Mouse (Mus musculus) ES-E14 (cell line): ENCODE measurements at regions not wholly inside any gene's neighbourhood (a gene's known extent, or its start where the extent isn't known, plus 50 kb on each side); places are given as distances from the start of the nearest gene placed in this dataset.

ENCODE experiments used
- DNase-seq: peaks from one replicate; pipeline ENCODE4 v3.0.0-alpha.2; 2013; ENCODE audit warnings: low read depth, low spot score
- H3K27ac ChIP-seq: 2 replicates; pipeline ENCODE4 v1.5.1; 2012; ENCODE audit warnings: low read depth, mild to moderate bottlenecking, low read length, moderate library complexity, mixed read lengths; ENCODE audit not compliant: poor library complexity, insufficient read depth, severe bottlenecking
- H3K36me3 ChIP-seq: 2 replicates; pipeline ENCODE4 v1.6.1; 2012; ENCODE audit warnings: mild to moderate bottlenecking, low read length, moderate library complexity, mixed read lengths; ENCODE audit not compliant: control insufficient read depth, poor library complexity, insufficient read depth, severe bottlenecking
- H3K4me1 ChIP-seq, 2 experiments: fragments of 150-350 bp in 1 of 2; sonication (generic) in 1 of 2; 2 replicates each; pipeline ENCODE4 v1.6.1; 2012; ENCODE audit warnings: low read length in 2 of 2, mild to moderate bottlenecking in 1 of 2, mixed read lengths in 1 of 2; ENCODE audit not compliant: control insufficient read depth in 2 of 2, insufficient read depth in 2 of 2, poor library complexity in 1 of 2
- H3K4me3 ChIP-seq, 2 experiments: fragments of 150-350 bp in 1 of 2; sonication (generic) in 1 of 2; 2 replicates each; pipeline ENCODE4 v1.5.1; 2012; ENCODE audit warnings: low read length in 2 of 2, low read depth in 1 of 2, mild to moderate bottlenecking in 1 of 2, mixed read lengths in 1 of 2; ENCODE audit not compliant: insufficient read depth in 1 of 2, poor library complexity in 1 of 2, severe bottlenecking in 1 of 2
- H3K9ac ChIP-seq: 2 replicates; pipeline ENCODE4 v1.6.1; 2012; ENCODE audit warnings: low read depth, mild to moderate bottlenecking, low read length, mixed read lengths; ENCODE audit not compliant: poor library complexity, insufficient read depth, severe bottlenecking
- H3K9me3 ChIP-seq: fragments of 150-350 bp; sonication (generic); 2 replicates; pipeline ENCODE4 v1.6.1; 2012; ENCODE audit warnings: low read depth, mild to moderate bottlenecking, low read length; ENCODE audit not compliant: control insufficient read depth, insufficient read depth
- CHD2 ChIP-seq: IDR thresholded peaks from 2 replicates; pipeline ENCODE4 v1.6.1; 2014; ENCODE audit warnings: mild to moderate bottlenecking, low read depth, low read length, inconsistent platforms
- HCFC1 ChIP-seq: IDR thresholded peaks from 2 replicates; pipeline ENCODE4 v1.6.1; 2012; ENCODE audit warnings: low read length, inconsistent platforms, borderline replicate concordance; ENCODE audit not compliant: insufficient read depth
- MAFK ChIP-seq: IDR thresholded peaks from 2 replicates; pipeline ENCODE4 v1.6.1; 2014; ENCODE audit warnings: mild to moderate bottlenecking, low read depth, low read length, inconsistent platforms; ENCODE audit not compliant: insufficient read depth
- ZC3H11A ChIP-seq: IDR thresholded peaks from 2 replicates; pipeline ENCODE4 v1.6.1; 2012; ENCODE audit warnings: low read depth, mild to moderate bottlenecking, inconsistent platforms, low read length, borderline replicate concordance
- ZNF384 ChIP-seq: IDR thresholded peaks from 2 replicates; pipeline ENCODE4 v1.6.1; 2012; ENCODE audit warnings: low read depth, low read length, inconsistent platforms
- in situ Hi-C, 2 experiments: fragments of 600-800 bp; cut with MboI; formaldehyde crosslinking; loops; one replicate each; pipeline ENCODE4 v1.15.1; 2025; ENCODE audit warnings: low sequenced_read_pairs in 2 of 2, inconsistent platforms in 1 of 2; ENCODE audit not compliant: unreplicated experiment in 2 of 2

DNA sequence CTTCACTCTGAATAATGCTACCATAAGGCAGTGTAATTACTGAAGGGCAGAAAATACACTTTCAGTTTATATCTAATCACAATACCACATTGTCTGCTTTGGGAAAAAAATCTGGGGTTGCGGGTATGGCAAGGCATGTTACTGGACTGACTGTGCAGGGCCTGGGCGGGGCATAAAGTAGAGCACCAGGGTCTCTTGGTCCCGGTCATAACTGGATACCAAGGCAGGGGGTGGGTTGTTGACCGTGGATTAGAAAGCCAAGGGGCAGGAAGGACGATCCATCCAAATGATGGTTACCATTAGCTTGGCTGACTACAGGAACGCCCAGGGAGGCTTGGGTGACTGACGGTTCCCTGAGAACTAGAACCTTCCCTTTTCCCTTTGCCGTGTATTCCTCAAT lies 119.2 kb upstream of the Sox14 start:
- no peak overlapping the region for H3K27ac ChIP-seq
- H3K4me1 ChIP-seq = no peaks in the 10 kb centered on the region
- in situ Hi-C loops = no loop called here
- no peaks in the 10 kb centered on the region for H3K9me3 ChIP-seq
- no peak for DNase-seq
- H3K4me3 ChIP-seq = no peak overlapping the region
- no peaks in the 10 kb centered on the region for H3K36me3 ChIP-seq
- no peak overlapping the region for H3K9ac ChIP-seq
- no peak for TF ChIP-seq MAFK
- no peak for TF ChIP-seq ZC3H11A
- TF ChIP-seq HCFC1 = no peak
- TF ChIP-seq ZNF384 = no peak
- no peak for TF ChIP-seq CHD2

DNA sequence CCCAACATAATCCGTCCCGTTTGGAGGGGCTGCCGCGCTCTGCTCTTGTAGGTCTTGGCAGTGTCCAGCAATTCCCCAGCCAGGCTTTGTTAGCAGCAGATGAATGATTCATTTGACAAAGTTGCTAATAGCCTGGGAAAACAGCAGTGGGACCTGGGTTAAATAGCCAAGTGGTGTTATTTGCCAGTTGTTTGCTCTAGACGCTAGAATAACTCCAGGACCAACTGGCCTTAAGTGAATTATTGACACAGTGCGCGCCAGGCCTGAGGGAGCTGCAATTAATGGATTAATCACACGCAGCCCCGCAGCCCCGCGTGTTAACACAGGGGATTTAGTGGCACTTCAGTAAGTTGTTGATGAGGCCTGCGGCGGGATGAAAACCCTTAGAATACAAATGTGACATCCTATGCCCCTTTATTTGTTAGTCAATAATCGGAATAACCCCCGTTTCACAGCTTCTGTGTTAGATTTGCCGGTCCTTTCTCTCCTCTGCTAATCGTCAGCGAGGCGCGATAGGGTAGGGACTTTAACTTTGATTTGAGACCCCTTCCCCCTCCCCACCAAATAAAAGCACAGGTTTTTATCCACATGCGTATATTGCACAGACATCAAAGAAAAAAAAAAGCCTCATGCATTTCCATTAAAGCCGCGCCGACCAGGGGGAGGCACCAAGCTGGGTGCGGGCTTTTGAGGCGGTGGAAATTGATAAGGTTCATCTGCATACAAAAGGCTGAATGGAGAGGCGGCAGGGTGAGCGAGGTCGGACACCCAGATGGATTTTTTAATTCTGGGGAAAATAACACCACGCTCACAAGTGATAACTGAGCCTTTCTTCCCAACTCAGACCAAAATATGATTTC lies 118.5 kb upstream of the Sox14 start:
- Histone ChIP-seq H3K27ac (no peak overlapping the region), H3K9ac (no peak overlapping the region), H3K36me3 (no peaks in the 10 kb centered on the region), H3K9me3 (no peaks in the 10 kb centered on the region), H3K4me3 (no peak overlapping the region), H3K4me1 (no peaks in the 10 kb centered on the region)
- no peak for DNase-seq
- in situ Hi-C loops = no loop called here
- no peak for TF ChIP-seq CHD2
- TF ChIP-seq MAFK = no peak
- no peak for TF ChIP-seq ZNF384
- TF ChIP-seq HCFC1 = no peak
- TF ChIP-seq ZC3H11A = no peak

DNA sequence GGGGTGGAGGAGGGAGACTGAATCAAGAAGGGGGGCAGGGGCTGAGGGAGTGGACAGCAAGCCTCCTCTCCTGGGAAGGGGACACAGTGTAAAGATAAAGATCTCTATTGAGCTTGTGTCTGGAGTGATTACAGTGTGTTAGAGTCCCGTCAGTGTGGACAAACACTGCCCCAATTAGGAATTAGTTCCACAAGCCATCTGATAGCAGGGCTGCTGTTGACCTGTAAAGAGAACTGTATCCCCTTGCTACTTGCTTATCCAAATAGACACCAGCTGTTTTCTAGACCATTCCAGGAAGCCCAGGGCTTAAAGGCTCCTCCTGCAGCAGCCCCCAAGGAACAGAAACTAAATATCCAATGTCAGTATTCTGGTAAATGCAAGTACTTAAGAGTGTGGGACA lies 111.4 kb upstream of the Sox14 start:
- in situ Hi-C loops = no loop called here
- no peaks in the 10 kb centered on the region for H3K36me3 ChIP-seq
- H3K9ac ChIP-seq = no peak overlapping the region
- no peak overlapping the region for H3K4me3 ChIP-seq
- no peaks in the 10 kb centered on the region for H3K4me1 ChIP-seq
- no peaks in the 10 kb centered on the region for H3K9me3 ChIP-seq
- no peak for DNase-seq
- TF ChIP-seq CHD2 = no peak
- TF ChIP-seq ZNF384 = no peak
- no peak for TF ChIP-seq MAFK
- TF ChIP-seq HCFC1 = no peak
- TF ChIP-seq ZC3H11A = no peak
- no peak overlapping the region for H3K27ac ChIP-seq

DNA sequence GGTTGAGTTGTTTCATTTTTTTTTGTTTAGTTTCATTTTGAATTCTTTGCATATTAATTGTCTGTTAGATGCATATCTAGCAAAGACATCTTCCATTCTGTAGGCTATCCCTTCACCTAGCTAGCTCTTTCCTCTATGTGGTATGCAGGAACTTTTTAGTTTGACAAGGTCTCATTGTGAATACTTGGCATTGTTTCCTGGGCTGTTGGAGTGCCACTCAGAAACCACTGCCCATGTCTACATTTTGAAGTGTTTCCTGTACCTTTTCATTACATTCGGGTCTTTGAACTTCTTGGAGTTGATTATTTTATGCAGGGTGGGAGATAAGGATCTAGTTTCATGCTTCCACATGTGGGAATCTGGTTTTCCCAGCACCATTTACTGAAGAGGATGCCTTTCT lies 104.8 kb upstream of the Sox14 start:
- TF ChIP-seq ZNF384 = no peak
- no peak for TF ChIP-seq CHD2
- no peak for TF ChIP-seq ZC3H11A
- TF ChIP-seq MAFK = no peak
- TF ChIP-seq HCFC1 = no peak
- no peaks in the 10 kb centered on the region for H3K9me3 ChIP-seq
- H3K27ac ChIP-seq = no peak overlapping the region
- H3K9ac ChIP-seq = no peak overlapping the region
- in situ Hi-C loops = no loop called here
- H3K4me3 ChIP-seq = no peak overlapping the region
- DNase-seq = no peak
- H3K4me1 ChIP-seq = no peaks in the 10 kb centered on the region
- no peaks in the 10 kb centered on the region for H3K36me3 ChIP-seq
